Mouse (Mus musculus) adrenal gland, adult (tissue): ENCODE results near the gene Ube2k.

ENCODE experiments used
- DNase-seq, 2 experiments: peaks; one replicate each; pipeline ENCODE4 v3.0.0; 2022 to 2023; ENCODE audit warnings: low spot score in 1 of 2; ENCODE audit not compliant: inconsistent age in 2 of 2

Ube2k gene

DNA sequence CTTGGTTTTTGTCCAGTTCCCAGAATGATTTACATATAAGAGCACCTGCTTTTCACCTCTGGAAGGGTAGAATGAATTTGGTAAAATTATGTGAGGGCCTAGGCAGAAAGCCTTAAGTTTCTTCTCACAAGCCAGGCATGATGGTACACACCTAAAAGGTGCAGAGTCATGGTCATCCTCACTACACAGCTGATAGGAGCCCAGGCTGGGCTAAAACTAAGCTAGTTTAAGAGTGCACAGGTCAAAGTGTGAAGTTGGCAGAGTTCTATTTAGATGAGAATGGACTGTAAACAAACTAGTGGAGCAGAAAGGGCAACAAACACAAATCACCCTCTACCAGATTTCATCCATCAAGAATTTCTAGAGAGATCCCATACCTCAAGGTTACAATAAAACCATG, 87.3 kb downstream of the Ube2k start:
- no peak for DNase-seq

- DNase-seq, result no peak
These were observed 101.9 kb downstream of the Ube2k start for GRCm38 (mm10) chr5:65638896-65639295.
